Mouse (Mus musculus) kidney, embryonic 14.5 days (tissue): Measurements from ENCODE around the gene Ntn4. TPM values are rescaled to one million over a fixed set of nuclear protein-coding genes. Genes with fewer than 3 reads are reported as not detected.

ENCODE experiments used
- ATAC-seq: fragments of 200-750 bp; cut with Nextera tagmentation; 2 replicates; pipeline ENCODE4 v1.8.0; 2017; ENCODE audit warnings: moderate number of reproducible peaks, mild to moderate bottlenecking, moderate TSS enrichment, moderate library complexity; ENCODE audit not compliant: low FRiP score, low TSS enrichment
- H3K27ac ChIP-seq: fragments of 300-500 bp; sonication (generic); 2 replicates; pipeline ENCODE4 v1.5.1; 2014; ENCODE audit warnings: low read depth, mild to moderate bottlenecking, low read length, moderate library complexity, mixed read lengths
- H3K27me3 ChIP-seq: fragments of 300-500 bp; sonication (generic); 2 replicates; pipeline ENCODE4 v1.6.1; 2014; ENCODE audit warnings: mild to moderate bottlenecking, low read length; ENCODE audit not compliant: control insufficient read depth, insufficient read depth
- H3K36me3 ChIP-seq: fragments of 300-500 bp; sonication (generic); 2 replicates; pipeline ENCODE4 v1.6.1; 2014; ENCODE audit warnings: low read length, mixed read lengths; ENCODE audit not compliant: control insufficient read depth, insufficient read depth
- H3K4me1 ChIP-seq: fragments of 300-500 bp; sonication (generic); 2 replicates; pipeline ENCODE4 v1.6.1; 2014; ENCODE audit warnings: low read length, mixed read lengths; ENCODE audit not compliant: control insufficient read depth, insufficient read depth
- H3K4me2 ChIP-seq: fragments of 300-500 bp; sonication (generic); replicated peaks from 2 replicates; pipeline ENCODE4 v1.6.1; 2014; ENCODE audit warnings: low read depth, mild to moderate bottlenecking, low read length
- H3K4me3 ChIP-seq: fragments of 300-500 bp; sonication (generic); 2 replicates; pipeline ENCODE4 v1.5.1; 2014; ENCODE audit warnings: mild to moderate bottlenecking, low read length
- H3K9ac ChIP-seq: fragments of 300-500 bp; sonication (generic); 2 replicates; pipeline ENCODE4 v1.6.1; 2014; ENCODE audit warnings: low read depth, mild to moderate bottlenecking, low read length, moderate library complexity
- H3K9me3 ChIP-seq: fragments of 300-500 bp; sonication (generic); 2 replicates; pipeline ENCODE4 v1.6.1; 2016; ENCODE audit warnings: low read length; ENCODE audit not compliant: control insufficient read depth
- whole genome bisulfite sequencing: fragments of 180-500 bp; shearing (Covaris S2); extraction: QIAGEN DNeasy Blood & Tissue Kit; methylation state at CpG from one replicate; pipeline ENCODE4 v1.1.7; 2014; 5-methylcytosine and 5-hydroxymethylcytosine counted together
- polyA plus RNA-seq: library from polyadenylated mRNA; unstranded; fragments of >200 nt; fragmentation: Nextera tagmentation; extraction: Ambion mirVana; gene quantifications from 2 replicates; pipeline ENCODE4 v1.2.1, GENCODE M21; 2014

Gene Ntn4
- polyA plus RNA-seq, 1 experiment from 2014 or later = 1.3 TPM

DNA sequence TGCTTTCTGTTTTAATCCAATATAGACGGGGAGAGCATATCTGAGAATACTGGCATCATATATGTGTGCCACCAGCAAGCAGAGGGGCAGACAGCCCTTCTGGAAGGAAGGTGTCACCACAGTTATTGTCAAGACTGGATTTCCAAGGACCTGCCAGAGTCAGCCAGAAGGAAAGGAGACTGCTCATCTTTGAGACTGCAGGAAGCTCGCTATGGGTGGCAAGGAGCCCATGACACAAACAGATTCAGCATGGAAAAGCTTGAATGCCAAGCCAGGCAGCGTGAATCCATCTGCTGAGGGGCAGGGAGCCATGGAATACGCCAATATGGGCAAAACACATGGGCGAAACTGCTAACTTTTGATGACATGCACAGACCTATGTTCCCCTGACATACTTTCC lies 6.9 kb upstream of the Ntn4 start:
- Histone ChIP-seq H3K9ac (no peak overlapping the region), H3K9me3 (no peaks in the 10 kb centered on the region), H3K4me1 (no peaks in the 10 kb centered on the region), H3K4me2 (no peak overlapping the region), H3K27me3 (0 out of 2 replicates have a peak, but pooled peaks cover 5% of the 10 kb centered on the region), H3K36me3 (no peaks in the 10 kb centered on the region), H3K4me3 (no peak overlapping the region), H3K27ac (no peak overlapping the region)
- 87% methylated on average over 5 of the region's 5 CpGs for WGBS
- no peak for ATAC-seq

DNA sequence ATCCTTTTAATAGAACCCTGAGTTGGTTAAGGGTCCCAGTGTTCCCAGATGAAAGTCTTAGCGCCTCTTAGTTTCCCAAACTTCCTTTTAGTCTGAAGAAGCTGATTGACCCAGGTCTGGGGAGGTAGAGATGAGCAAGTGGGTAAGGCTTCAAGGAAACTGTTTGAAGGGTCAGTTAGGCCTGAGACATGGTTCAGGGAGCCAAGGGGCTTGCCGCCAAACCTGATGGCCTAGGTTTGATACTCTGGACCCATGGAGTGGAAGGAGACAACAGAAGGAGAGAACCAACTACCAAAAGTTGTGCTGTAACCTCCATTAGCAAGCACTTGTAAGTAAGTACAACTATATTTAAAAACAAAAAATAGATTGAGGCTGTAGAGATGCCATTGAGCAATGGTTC lies 6.5 kb upstream of the Ntn4 start:
- Histone ChIP-seq H3K9me3 (no peaks in the 10 kb centered on the region), H3K27me3 (0 out of 2 replicates have a peak, but pooled peaks cover 5% of the 10 kb centered on the region), H3K27ac (no peak overlapping the region), H3K4me3 (no peak overlapping the region), H3K4me2 (no peak overlapping the region), H3K9ac (no peak overlapping the region), H3K36me3 (no peaks in the 10 kb centered on the region), H3K4me1 (no peaks in the 10 kb centered on the region)
- WGBS = 86% methylated on average over 2 of the region's 2 CpGs
- no peak for ATAC-seq

DNA sequence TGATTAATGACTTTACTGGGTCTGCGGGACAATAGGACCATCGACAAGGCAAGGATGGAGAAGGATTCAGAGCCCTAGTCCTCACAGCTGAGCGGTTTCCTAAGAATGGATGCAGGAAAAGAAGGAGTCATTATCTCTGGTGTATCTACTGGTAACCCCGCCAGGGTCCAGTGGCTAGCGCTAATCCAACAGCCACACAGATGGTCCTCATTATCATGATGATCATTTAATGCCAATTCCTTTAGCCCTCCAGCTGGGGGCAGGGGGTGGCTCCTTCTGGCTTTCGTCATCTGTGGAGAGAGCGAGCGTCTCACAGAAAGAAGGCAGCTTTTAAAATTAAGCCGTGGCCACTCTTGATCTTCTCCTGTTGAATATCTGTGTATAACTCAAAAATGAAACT lies 4.5 kb upstream of the Ntn4 start:
- H3K9me3 ChIP-seq = no peaks in the 10 kb centered on the region
- WGBS = 52% methylated on average over 9 of the region's 9 CpGs
- H3K27me3 ChIP-seq = peaks cover 13% of the 10 kb centered on the region
- no peak overlapping the region for H3K9ac ChIP-seq
- no peak overlapping the region for H3K4me3 ChIP-seq
- H3K4me2 ChIP-seq = no peak overlapping the region
- no peak for ATAC-seq
- H3K36me3 ChIP-seq = no peaks in the 10 kb centered on the region
- no peak overlapping the region for H3K27ac ChIP-seq
- peaks cover 5% of the 10 kb centered on the region; the same call in 1 of the 2 replicates for H3K4me1 ChIP-seq

- Histone ChIP-seq H3K4me3 (peak overlapping the region; percentile 72), H3K9ac (peak overlapping the region; percentile 70), H3K4me1 (peaks cover 11% of the 10 kb centered on the region), H3K27ac (no peak overlapping the region), H3K36me3 (no peaks in the 10 kb centered on the region), H3K9me3 (no peaks in the 10 kb centered on the region), H3K4me2 (peak overlapping the region; percentile 100), H3K27me3 (peaks cover 32% of the 10 kb centered on the region)
- peak; percentile 68 for ATAC-seq
- under 1% methylated on average over 60 of the region's 73 CpGs for WGBS
Measured at GRCm38 (mm10) chr10:93640953-93641820, 706 bp downstream of the Ntn4 start.

GRCm38 (mm10) chr10:93641821-93642746 lies 1.6 kb downstream of the Ntn4 start:
- peaks cover 32% of the 10 kb centered on the region for H3K27me3 ChIP-seq
- H3K4me3 ChIP-seq = peak overlapping the region; percentile 72
- WGBS = 8% methylated on average over 32 of the region's 32 CpGs
- H3K4me1 ChIP-seq = peaks cover 11% of the 10 kb centered on the region
- no peaks in the 10 kb centered on the region for H3K36me3 ChIP-seq
- peak overlapping the region; percentile 100 for H3K4me2 ChIP-seq
- H3K27ac ChIP-seq = no peak overlapping the region
- peak overlapping the region; percentile 70 for H3K9ac ChIP-seq
- H3K9me3 ChIP-seq = no peaks in the 10 kb centered on the region
- ATAC-seq = peak; percentile 65

- no peak overlapping the region for H3K27ac ChIP-seq
- H3K9ac ChIP-seq = no peak overlapping the region
- peaks cover 32% of the 10 kb centered on the region for H3K27me3 ChIP-seq
- 58% methylated on average over 8 of the region's 8 CpGs for WGBS
- no peaks in the 10 kb centered on the region for H3K9me3 ChIP-seq
- no peak overlapping the region for H3K4me3 ChIP-seq
- H3K4me2 ChIP-seq = no peak overlapping the region
- no peak for ATAC-seq
- peaks cover 11% of the 10 kb centered on the region for H3K4me1 ChIP-seq
- H3K36me3 ChIP-seq = no peaks in the 10 kb centered on the region
Measured at GRCm38 (mm10) chr10:93642897-93643296, 2.4 kb downstream of the Ntn4 start.

DNA sequence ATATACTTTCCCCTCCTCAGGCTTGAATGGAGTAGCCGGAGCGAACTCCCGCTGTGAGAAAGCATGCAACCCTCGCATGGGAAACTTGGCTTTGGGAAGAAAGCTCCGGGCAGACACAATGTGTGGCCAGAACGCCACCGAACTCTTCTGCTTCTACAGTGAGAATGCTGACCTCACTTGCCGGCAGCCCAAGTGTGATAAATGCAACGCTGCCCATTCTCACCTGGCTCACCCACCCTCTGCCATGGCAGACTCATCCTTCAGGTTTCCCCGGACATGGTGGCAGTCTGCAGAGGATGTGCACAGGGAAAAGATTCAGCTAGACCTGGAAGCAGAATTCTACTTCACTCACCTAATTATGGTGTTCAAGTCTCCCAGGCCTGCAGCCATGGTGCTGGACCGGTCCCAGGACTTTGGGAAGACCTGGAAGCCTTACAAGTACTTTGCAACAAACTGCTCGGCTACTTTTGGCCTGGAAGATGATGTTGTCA lies 4.0 kb downstream of the Ntn4 start:
- WGBS = 92% methylated on average over 12 of the region's 12 CpGs
- no peak overlapping the region for H3K4me3 ChIP-seq
- no peaks in the 10 kb centered on the region for H3K9me3 ChIP-seq
- peaks cover 27% of the 10 kb centered on the region for H3K27me3 ChIP-seq
- no peaks in the 10 kb centered on the region for H3K36me3 ChIP-seq
- no peak for ATAC-seq
- no peak overlapping the region for H3K27ac ChIP-seq
- H3K4me1 ChIP-seq = peaks cover 11% of the 10 kb centered on the region
- no peak overlapping the region for H3K4me2 ChIP-seq
- H3K9ac ChIP-seq = no peak overlapping the region

DNA sequence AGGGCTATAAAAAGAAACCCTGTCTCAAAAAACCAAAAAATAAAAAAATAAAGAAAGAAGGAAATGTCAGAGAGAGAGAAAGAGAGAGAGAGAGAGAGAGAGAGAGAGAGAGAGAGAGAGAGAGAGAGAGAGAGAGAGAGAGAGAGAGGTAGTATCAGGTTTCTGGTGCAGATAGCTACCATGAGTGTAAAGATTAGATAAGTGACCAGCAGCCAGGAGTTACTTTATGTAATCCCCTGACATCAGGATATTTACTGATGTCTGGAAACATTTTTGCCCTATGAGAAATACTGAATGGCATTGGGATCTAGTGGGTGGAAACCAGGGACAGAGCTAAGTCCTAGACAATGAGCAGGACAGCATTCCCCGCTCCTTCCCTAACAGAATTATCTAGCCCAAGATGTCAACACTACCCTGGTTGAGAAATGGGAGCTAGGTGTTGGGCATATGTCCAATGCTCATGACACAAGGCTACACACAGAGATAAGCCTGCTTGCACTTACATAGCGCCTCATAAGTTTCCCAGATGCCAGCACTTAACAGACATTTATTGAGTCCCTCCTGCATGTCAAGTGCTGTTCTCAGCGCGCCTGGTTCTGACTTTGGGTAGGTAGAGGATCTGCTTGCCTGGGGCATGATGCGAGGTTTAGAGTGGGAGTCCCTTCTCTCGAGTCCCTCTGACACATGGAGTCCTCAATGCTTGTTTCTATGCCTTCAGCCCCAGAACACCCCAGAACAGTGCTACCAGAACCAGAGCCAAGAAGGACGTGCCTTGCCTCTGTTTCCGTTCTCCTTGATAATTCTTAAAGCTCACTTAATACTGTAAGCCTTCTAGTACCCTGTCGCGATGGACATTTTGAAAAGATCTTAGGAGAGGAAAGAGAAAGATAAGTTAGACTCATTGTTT lies 7.4 kb downstream of the Ntn4 start:
- Histone ChIP-seq H3K4me1 (no peaks in the 10 kb centered on the region), H3K27ac (no peak overlapping the region), H3K9me3 (no peaks in the 10 kb centered on the region), H3K4me3 (no peak overlapping the region), H3K4me2 (no peak overlapping the region), H3K9ac (no peak overlapping the region), H3K27me3 (0 out of 2 replicates have a peak, but pooled peaks cover 4% of the 10 kb centered on the region), H3K36me3 (no peaks in the 10 kb centered on the region)
- no peak for ATAC-seq
- WGBS = 91% methylated on average over 10 of the region's 10 CpGs
